Mouse (Mus musculus) v-Abl transformed pro-B cells (cell line): ENCODE data around the gene Med11.

ENCODE experiments used
- in situ Hi-C, 2 experiments: fragments of 400-800 bp; cut with MboI; formaldehyde crosslinking; loops; one replicate each; pipeline ENCODE4 v1.15.1; 2025; ENCODE audit not compliant: unreplicated experiment in 2 of 2

Gene Med11

GRCm38 (mm10) chr11:70499566-70500475 lies 48.1 kb downstream of the Med11 start:
- in situ Hi-C loops, result loop anchor here (5.0 to 25.0 kb wide), 4 partner anchors 38 to 1038 kb away; partner anchors contain the start of genes 0610010K14Rik (in 2 of the 2), Bcl6b (in 2 of the 2), Gm21988 (in 2 of the 2) and Rnasek (in 2 of the 2)

- in situ Hi-C loops, result loop anchor here (5.0 to 25.0 kb wide), 2 partner anchors 38 to 263 kb away; partner anchors contain the start of genes 0610010K14Rik (in 2 of the 2), Bcl6b (in 2 of the 2), Gm21988 (in 2 of the 2) and Rnasek (in 2 of the 2)
Observed at GRCm38 (mm10) chr11:70500476-70500812, 48.7 kb downstream of the Med11 start.

DNA sequence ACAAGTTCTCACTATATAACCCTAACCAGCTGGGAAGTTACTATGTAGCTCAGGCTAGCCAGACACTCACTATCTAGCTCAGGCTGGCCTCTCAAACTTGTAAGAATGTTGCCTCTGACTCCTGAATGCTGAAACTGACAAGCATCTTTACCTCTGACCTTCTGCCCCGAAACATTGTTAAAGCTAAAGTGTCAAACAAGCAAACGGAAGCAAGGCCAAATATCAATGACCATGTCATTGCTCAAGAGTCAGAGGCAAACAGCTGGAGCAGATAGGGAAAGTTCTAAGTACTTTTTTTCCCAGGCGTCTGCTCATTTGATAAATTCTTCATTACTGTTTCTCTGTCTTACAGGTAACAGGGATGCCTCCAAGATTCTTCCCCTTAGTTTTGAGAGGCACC lies 50.3 kb downstream of the Med11 start:
- in situ Hi-C loops, result loop anchor here (5.0 to 25.0 kb wide), 2 partner anchors 40 to 265 kb away; partner anchors contain the start of genes 0610010K14Rik (in 2 of the 2), Bcl6b (in 2 of the 2), Gm21988 (in 2 of the 2) and Rnasek (in 2 of the 2)
